Mouse (Mus musculus) midbrain, embryonic 10.5 days (tissue): ENCODE results near the gene Atp6v0b. TPM values are rescaled to one million over a fixed set of nuclear protein-coding genes. Genes with fewer than 3 reads are reported as not detected.

ENCODE experiments used
- DNase-seq: peaks from one replicate; pipeline ENCODE4 v3.0.0-alpha.2; 2017; ENCODE audit warnings: low spot score
- H3K27ac ChIP-seq: fragments of 300-500 bp; sonication (generic); replicated peaks from 2 replicates; pipeline ENCODE4 v1.5.1; 2016; ENCODE audit warnings: mild to moderate bottlenecking
- H3K27me3 ChIP-seq: fragments of 300-500 bp; sonication (generic); 2 replicates; pipeline ENCODE4 v1.6.1; 2016; ENCODE audit warnings: low read depth, mild to moderate bottlenecking; ENCODE audit not compliant: poor library complexity, severe bottlenecking
- H3K36me3 ChIP-seq: fragments of 300-500 bp; sonication (generic); 2 replicates; pipeline ENCODE4 v1.6.1; 2016; ENCODE audit warnings: mild to moderate bottlenecking, moderate library complexity
- H3K4me1 ChIP-seq: fragments of 300-500 bp; sonication (generic); 2 replicates; pipeline ENCODE4 v1.6.1; 2016
- H3K4me3 ChIP-seq: fragments of 300-500 bp; sonication (generic); 2 replicates; pipeline ENCODE4 v1.5.1; 2016; ENCODE audit warnings: mild to moderate bottlenecking, moderate library complexity
- H3K9me3 ChIP-seq: fragments of 300-500 bp; sonication (generic); replicated peaks from 2 replicates; pipeline ENCODE4 v1.6.1; 2016; ENCODE audit warnings: mild to moderate bottlenecking
- WGBS: fragments of 180-500 bp; shearing (Covaris S2); methylation state at CpG from one replicate; pipeline ENCODE4 v1.1.7; 2016; 5-methylcytosine and 5-hydroxymethylcytosine counted together
- polyA plus RNA-seq: library from polyadenylated mRNA; unstranded; fragments of >200 nt; fragmentation: Nextera tagmentation; extraction: Ambion mirVana; gene quantifications from 2 replicates; pipeline ENCODE4 v1.2.1, GENCODE M21; 2016

Gene Atp6v0b
- polyA plus RNA-seq, 1 experiment from 2014 or later: 193 TPM

DNA sequence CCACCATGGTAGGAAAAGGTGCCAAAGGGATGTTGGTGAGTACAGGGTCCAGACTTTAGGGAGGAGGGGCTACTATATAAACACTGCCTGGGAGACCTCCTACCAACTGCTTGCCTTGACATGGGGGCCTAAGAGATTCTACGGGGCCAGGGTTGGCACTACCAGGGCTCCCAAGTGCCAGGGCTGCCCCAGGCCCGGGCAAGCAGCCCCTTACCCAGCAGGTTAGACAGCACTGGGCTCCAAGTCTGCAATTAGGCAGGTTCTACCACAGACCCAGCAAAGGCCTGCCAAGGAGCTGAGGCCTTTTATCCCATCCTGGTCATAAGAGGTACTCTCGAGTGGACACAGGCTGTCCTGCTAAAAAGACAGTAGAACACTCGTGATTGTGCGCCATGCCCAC lies 44.0 kb downstream of the Atp6v0b start:
- DNase-seq: no peak
- Histone ChIP-seq H3K27ac (no peak overlapping the region), H3K4me3 (no peak overlapping the region), H3K36me3 (no peaks in the 10 kb centered on the region), H3K4me1 (peaks cover 5% of the 10 kb centered on the region; the same call in 1 of the 2 replicates), H3K9me3 (no peaks in the 10 kb centered on the region), H3K27me3 (no peaks in the 10 kb centered on the region)
- 93% methylated on average over 5 of the region's 5 CpGs for WGBS

DNA sequence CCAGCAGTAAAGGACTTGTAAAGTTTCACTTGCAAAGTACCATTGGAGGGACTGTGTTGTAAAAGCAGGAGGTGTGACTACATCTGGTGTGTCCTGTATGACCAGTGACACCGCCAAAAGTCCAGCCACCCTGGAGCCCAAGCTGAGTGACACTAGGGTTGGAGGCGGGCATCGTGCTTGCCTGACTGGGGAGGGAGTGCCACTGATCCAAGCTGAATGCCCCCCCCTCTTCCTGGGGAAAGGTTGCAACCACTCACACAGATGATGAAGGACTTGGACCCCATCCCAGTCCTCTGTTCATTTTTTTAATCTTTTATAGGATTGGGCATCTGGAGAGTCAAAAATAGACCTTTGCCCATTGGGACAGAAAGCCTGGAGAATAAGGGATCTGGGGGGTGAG lies 45.6 kb downstream of the Atp6v0b start:
- Histone ChIP-seq H3K27ac (no peak overlapping the region), H3K9me3 (no peaks in the 10 kb centered on the region), H3K4me3 (no peak overlapping the region), H3K36me3 (no peaks in the 10 kb centered on the region), H3K4me1 (peaks cover 3% of the 10 kb centered on the region; the same call in 1 of the 2 replicates), H3K27me3 (no peaks in the 10 kb centered on the region)
- WGBS: 79% methylated on average over 3 of the region's 3 CpGs
- no peak for DNase-seq

DNA sequence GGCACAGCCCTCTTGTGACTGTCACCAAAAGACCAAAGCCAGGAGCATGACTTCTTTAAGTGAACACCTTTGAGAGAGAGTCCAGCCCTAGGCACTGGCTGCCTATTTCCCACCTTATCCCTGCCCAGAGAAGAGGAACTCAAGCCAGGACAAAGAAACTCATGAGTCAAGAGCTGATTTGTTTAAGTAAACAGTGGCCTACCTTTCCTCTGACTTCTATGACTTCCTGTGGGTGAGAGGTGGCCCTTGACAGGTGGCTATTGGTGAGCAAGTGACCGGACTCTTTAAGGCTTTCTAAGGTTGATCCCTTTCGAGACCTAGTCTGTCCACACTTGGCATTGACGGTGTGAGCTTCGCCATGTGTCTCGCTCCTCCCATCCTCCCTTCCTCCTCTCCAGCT lies 46.3 kb downstream of the Atp6v0b start:
- no peak overlapping the region for H3K27ac ChIP-seq
- no peaks in the 10 kb centered on the region for H3K27me3 ChIP-seq
- WGBS: 93% methylated on average over 5 of the region's 5 CpGs
- no peak for DNase-seq
- H3K36me3 ChIP-seq: no peaks in the 10 kb centered on the region
- H3K4me3 ChIP-seq: no peak overlapping the region
- H3K9me3 ChIP-seq: no peaks in the 10 kb centered on the region
- peaks cover 3% of the 10 kb centered on the region for H3K4me1 ChIP-seq

DNA sequence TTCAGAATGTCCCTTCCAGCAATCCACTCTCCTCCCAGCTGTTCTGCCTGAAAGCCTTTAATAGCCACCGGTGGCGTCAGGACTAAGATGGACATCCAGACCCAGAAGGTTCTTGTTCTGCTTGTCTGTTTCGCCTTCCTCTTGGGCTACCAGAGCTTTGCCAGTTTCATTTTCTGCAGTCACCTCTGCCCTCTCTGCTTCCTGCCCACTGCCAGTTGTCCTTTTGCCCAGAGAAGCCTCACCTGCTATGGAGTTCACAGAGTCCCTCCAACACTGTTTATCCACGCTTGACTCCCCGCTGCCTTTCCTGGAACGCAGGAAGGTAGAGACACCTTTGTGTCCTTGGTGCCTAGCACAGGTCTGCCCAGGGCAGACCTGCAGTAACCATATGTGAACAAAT lies 47.8 kb downstream of the Atp6v0b start:
- WGBS: 80% methylated on average over 6 of the region's 6 CpGs

DNA sequence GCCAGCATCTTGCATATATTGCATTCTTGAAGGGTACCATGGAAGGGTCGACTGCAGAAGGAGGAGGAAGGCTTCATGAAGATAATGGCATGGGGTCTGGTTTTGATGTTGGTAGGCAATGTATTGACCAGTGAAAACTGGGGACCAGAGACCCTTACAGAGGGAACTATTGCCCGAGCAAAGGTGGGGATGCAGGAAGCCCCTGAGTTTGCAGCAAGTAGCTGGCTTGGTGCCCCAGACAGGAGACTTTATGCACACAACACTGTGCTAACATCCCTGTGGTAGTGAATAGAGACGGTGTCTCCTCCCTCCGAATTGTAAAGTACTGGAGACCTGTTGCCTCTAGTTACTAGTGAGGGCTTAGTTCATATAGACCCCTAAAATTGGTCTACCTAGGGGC lies 49.9 kb downstream of the Atp6v0b start:
- 71% methylated on average over 4 of the region's 4 CpGs for WGBS
- H3K4me3 ChIP-seq: 0 out of 2 replicates have a peak overlapping the region, but pooled peaks have one; percentile 79

More for the DNA sequence above, 47.8 kb downstream of the Atp6v0b start:
- peaks cover 18% of the 10 kb centered on the region for H3K4me1 ChIP-seq
- H3K27ac ChIP-seq: no peak overlapping the region
- H3K9me3 ChIP-seq: no peaks in the 10 kb centered on the region
- DNase-seq: no peak
- H3K4me3 ChIP-seq: no peak overlapping the region
- H3K27me3 ChIP-seq: peaks cover 5% of the 10 kb centered on the region
- no peaks in the 10 kb centered on the region for H3K36me3 ChIP-seq

DNA sequence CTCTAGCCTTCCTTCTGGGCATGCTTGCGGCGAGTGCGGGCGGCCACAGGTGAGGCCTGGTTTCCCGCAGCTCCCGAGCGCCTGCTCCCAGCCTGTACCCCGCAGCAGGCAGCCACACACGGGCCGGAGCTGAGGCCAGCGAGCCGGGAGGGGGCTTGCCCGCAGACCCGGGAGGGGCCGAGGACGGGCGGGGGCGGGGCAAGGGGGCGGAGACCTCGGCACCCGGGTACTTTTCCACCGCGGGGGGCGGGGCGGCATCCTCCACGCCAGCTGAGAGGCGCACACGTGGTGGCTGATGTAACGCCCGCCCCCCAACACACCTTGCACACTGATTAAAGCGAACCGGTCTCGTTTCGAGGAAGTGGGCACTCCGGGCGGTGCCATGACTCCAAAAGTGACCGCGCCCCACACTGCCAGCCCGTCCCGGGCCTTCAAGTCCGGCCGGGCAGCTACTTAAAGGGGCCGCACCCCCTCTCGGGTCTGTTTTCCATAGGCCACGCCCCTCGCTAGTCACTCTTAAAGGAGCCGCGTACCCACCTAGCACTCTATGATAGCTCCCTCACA lies 50.8 kb downstream of the Atp6v0b start:
- Histone ChIP-seq H3K27ac (peak overlapping the region; percentile 89), H3K27me3 (peaks cover 30% of the 10 kb centered on the region), H3K9me3 (no peaks in the 10 kb centered on the region), H3K36me3 (no peaks in the 10 kb centered on the region), H3K4me1 (peaks cover 22% of the 10 kb centered on the region), H3K4me3 (peak overlapping the region; percentile 79)
- WGBS: under 1% methylated on average over 48 of the region's 48 CpGs
- DNase-seq: peak; percentile 90

More for the DNA sequence above, 49.9 kb downstream of the Atp6v0b start:
- Histone ChIP-seq H3K4me1 (peaks cover 22% of the 10 kb centered on the region), H3K27ac (peak overlapping the region; percentile 13; the same call in 1 of the 2 replicates), H3K36me3 (no peaks in the 10 kb centered on the region), H3K27me3 (peaks cover 23% of the 10 kb centered on the region), H3K9me3 (no peaks in the 10 kb centered on the region)
- no peak for DNase-seq

DNA sequence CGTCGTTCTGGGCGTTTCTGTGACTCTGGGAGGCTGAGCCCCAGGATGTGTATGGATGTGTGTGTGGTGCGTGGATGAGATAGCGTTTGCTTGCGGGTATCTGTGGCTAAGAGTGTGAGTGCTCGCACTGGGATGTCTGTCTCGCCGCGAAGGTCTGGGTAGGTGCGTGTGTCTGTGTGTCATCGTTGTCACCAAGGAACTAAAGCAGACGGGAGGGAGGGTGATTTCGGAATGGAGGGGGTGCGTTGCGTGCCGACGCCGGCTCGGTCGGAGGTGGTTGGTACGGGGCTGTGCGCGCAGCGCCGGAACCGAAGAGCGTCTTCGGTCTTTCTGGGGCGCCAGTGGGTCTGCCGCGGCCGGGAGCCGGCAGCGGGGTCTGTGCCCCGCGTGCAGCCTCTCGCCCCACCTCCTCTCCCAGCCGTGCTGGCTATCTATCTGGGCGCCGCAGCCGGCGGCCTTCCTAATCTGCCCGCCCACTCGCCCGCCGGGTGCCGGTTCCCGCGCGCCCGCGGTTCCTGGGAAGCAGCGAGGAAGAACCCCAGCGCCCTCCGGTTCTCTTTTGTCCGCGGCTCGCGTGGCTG lies 51.5 kb downstream of the Atp6v0b start:
- Histone ChIP-seq H3K4me1 (peaks cover 22% of the 10 kb centered on the region), H3K9me3 (no peaks in the 10 kb centered on the region), H3K27ac (peak overlapping the region; percentile 89), H3K27me3 (peaks cover 37% of the 10 kb centered on the region), H3K36me3 (no peaks in the 10 kb centered on the region), H3K4me3 (peak overlapping the region; percentile 79)
- DNase-seq: no peak
- WGBS: under 1% methylated on average over 60 of the region's 60 CpGs

DNA sequence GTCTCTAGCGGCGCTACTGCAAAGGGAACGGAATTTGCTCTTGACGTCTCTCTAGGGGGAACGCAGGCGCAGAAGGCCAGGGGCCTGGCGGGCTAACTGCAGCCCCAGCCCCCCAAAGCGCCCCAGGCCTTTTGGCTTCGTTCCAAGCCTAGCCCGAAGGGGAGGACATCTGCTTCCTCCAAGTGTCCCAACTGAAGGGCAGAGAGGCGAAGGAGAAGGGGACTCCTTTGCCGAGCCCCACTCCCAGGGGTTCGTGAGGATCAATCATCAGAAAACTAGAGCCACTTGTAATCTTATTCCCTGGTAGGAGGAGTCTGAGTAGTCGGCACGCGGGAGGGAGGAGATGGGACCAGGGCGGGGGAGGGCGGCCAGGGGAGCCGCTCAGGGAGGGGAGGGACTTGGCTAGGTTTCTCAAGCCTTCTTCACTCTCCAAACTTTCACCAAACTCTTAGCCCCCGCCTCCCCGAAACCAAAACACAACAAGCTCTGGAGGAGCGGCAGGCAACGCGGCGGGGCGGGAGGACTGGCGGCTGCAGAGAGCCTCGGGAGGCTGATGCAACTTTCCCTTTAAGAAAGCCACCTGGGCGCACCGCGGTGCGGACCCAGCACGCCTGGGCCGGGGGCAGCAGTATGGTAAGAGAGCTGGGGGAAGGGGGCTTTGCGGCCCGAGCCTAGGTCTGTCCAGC lies 52.1 kb downstream of the Atp6v0b start:
- under 1% methylated on average over 36 of the region's 36 CpGs for WGBS
- peak; percentile 77 for DNase-seq
- H3K4me1 ChIP-seq: peaks cover 25% of the 10 kb centered on the region
- H3K27ac ChIP-seq: peak overlapping the region; percentile 89
- peaks cover 43% of the 10 kb centered on the region for H3K27me3 ChIP-seq
- H3K9me3 ChIP-seq: no peaks in the 10 kb centered on the region
- H3K36me3 ChIP-seq: no peaks in the 10 kb centered on the region
- H3K4me3 ChIP-seq: peak overlapping the region; percentile 79

DNA sequence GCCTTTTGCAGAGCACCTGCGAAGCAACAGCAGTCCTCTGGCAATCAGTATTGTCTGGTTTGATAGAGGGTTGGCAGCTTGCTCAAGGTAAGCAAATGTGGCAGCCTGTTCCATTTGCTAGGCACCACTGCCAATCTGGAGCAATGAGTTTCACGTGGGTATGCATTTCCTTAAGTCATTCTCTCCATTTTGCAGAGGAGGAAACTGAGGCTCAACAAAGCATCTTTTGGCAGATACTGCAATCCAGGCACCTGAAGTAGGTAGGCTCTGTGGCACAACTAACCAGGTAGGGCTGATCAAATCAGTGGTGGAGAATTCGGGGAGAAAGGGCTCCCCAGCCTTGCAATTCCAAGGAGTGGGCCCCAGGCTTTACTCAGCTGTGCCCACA lies 52.7 kb downstream of the Atp6v0b start, which contains the start of gene Slc6a9:
TSS of gene Slc6a9 (plus strand) at position 50 of the 388 bp plus-strand sequence.
- peak within 1 kb of the TSS; percentile 79 for H3K4me3 ChIP-seq
- peak within 1 kb of the TSS; percentile 89 for H3K27ac ChIP-seq
- 21% methylated on average over 3 of the region's 3 CpGs for WGBS
- DNase-seq: no peak
- no peaks in the 10 kb centered on the region for H3K36me3 ChIP-seq
- peaks cover 43% of the 10 kb centered on the region for H3K27me3 ChIP-seq
- peaks cover 30% of the 10 kb centered on the region for H3K4me1 ChIP-seq
- no peaks in the 10 kb centered on the region for H3K9me3 ChIP-seq

Other genes with a start within 250 kb of the Atp6v0b start
- gene Dmap1, start 205.1 kb downstream of the Atp6v0b start, polyA plus RNA-seq: 74.3 and 80.7 TPM in 2 replicates
- gene Gm12845, start 162.9 kb downstream of the Atp6v0b start, polyA plus RNA-seq: not detected in 2 replicates
- not detected in 2 replicates for gene Klf17, start 121.7 kb downstream of the Atp6v0b start, polyA plus RNA-seq
- 6.7 and 8.6 TPM in 2 replicates for gene Slc6a9, start 52.8 kb downstream of the Atp6v0b start, polyA plus RNA-seq
- gene Ccdc24, start 14.8 kb downstream of the Atp6v0b start, polyA plus RNA-seq: 1.1 and 2.2 TPM in 2 replicates
- 24.8 and 27.9 TPM in 2 replicates for gene B4galt2, start 3.8 kb downstream of the Atp6v0b start, polyA plus RNA-seq
- gene Dph2, start 4.7 kb upstream of the Atp6v0b start, polyA plus RNA-seq: 27.9 and 30.9 TPM in 2 replicates
- gene Ipo13, start 27.7 kb upstream of the Atp6v0b start, polyA plus RNA-seq: 66.5 and 80.5 TPM in 2 replicates
- 0.51 and 0.81 TPM in 2 replicates for gene Artn, start 42.4 kb upstream of the Atp6v0b start, polyA plus RNA-seq
- gene St3gal3, start 247.6 kb upstream of the Atp6v0b start, polyA plus RNA-seq: 7.3 and 7.8 TPM in 2 replicates